Mouse (Mus musculus) E14TG2a.4 (cell line): Measurements from ENCODE around the gene Serpinb9.

Source experiments
- H3K27me3 ChIP-seq: 2 replicates; pipeline ENCODE4 v1.6.1; 2014; ENCODE audit warnings: low read length, control low read depth; ENCODE audit not compliant: insufficient read depth
- H3K36me3 ChIP-seq: 2 replicates; pipeline ENCODE4 v1.6.1; 2014; ENCODE audit warnings: low read length, control low read depth; ENCODE audit not compliant: insufficient read depth
- H3K4me1 ChIP-seq: replicated peaks from 2 replicates; pipeline ENCODE4 v1.6.1; 2014; ENCODE audit warnings: low read depth, low read length, control low read depth
- H3K4me3 ChIP-seq: replicated peaks from 2 replicates; pipeline ENCODE4 v1.5.1; 2014; ENCODE audit warnings: mild to moderate bottlenecking, low read length
- H3K9me3 ChIP-seq: 2 replicates; pipeline ENCODE4 v1.6.1; 2014; ENCODE audit warnings: low read length, control low read depth
- CTCF ChIP-seq: conservative IDR thresholded peaks from 2 replicates; pipeline ENCODE4 v1.5.1; 2014; ENCODE audit warnings: low read length
- NANOG ChIP-seq: IDR thresholded peaks from 2 replicates; pipeline ENCODE4 v1.6.1; 2014; ENCODE audit warnings: borderline replicate concordance, low read length, mixed read lengths
- POU5F1 ChIP-seq: IDR thresholded peaks from 2 replicates; pipeline ENCODE4 v1.6.1; 2014; ENCODE audit warnings: low read length, borderline replicate concordance

Serpinb9 gene

GRCm38 (mm10) chr13:32968353-32968984 is 34.6 kb upstream of the Serpinb9 start:
- 0 out of 2 replicates have a peak, but pooled peaks cover 5% of the 10 kb centered on the region for H3K9me3 ChIP-seq
- H3K4me1 ChIP-seq, result peaks cover 4% of the 10 kb centered on the region
- no peak overlapping the region for H3K4me3 ChIP-seq
- TF ChIP-seq NANOG (no peak), CTCF (no peak), POU5F1 (no peak)
- H3K36me3 ChIP-seq, result no peaks in the 10 kb centered on the region
- no peaks in the 10 kb centered on the region for H3K27me3 ChIP-seq

DNA sequence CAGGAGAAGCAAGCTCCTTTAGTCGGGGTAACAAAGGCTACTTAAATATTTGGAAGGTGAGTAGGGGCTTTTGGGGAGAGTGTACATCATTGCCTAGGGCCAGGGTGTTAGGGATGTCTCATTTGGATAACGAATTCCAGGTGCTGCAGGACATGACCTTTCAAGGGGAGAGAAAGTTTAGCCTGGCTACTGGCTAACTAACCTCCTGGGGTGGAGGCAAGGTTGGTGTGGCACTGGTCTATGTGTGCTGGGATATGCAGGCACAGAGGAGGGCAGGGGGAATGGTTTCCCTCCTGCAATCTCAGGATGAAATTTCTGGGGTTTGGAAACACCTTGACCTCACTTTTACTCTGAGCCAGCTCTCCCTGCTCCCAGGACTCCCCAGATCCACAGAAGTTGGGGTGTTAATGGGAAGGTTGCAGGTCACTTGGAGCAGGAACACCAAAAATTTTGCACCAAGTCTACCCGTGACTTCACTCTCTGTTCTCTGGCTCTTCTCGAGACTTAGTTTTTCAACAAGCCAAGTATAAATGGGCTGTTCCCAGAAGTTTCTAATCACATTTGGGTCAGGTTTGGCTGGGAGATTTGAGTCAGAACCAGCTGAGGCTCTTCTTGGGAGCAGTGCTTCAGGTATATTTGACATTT is 33.9 kb upstream of the Serpinb9 start:
- H3K4me1 ChIP-seq, result peaks cover 4% of the 10 kb centered on the region
- TF ChIP-seq POU5F1 (no peak), CTCF (no peak), NANOG (no peak)
- H3K4me3 ChIP-seq, result no peak overlapping the region
- no peaks in the 10 kb centered on the region for H3K27me3 ChIP-seq
- 0 out of 2 replicates have a peak, but pooled peaks cover 5% of the 10 kb centered on the region for H3K9me3 ChIP-seq
- H3K36me3 ChIP-seq, result no peaks in the 10 kb centered on the region

- Histone ChIP-seq H3K9me3 (0 out of 2 replicates have a peak, but pooled peaks cover 5% of the 10 kb centered on the region), H3K27me3 (no peaks in the 10 kb centered on the region), H3K36me3 (no peaks in the 10 kb centered on the region), H3K4me3 (no peak overlapping the region), H3K4me1 (peaks cover 4% of the 10 kb centered on the region)
- TF ChIP-seq NANOG, result no peak
- TF ChIP-seq CTCF, result no peak
- no peak for TF ChIP-seq POU5F1
Observed at GRCm38 (mm10) chr13:32969641-32970040, 33.4 kb upstream of the Serpinb9 start.

DNA sequence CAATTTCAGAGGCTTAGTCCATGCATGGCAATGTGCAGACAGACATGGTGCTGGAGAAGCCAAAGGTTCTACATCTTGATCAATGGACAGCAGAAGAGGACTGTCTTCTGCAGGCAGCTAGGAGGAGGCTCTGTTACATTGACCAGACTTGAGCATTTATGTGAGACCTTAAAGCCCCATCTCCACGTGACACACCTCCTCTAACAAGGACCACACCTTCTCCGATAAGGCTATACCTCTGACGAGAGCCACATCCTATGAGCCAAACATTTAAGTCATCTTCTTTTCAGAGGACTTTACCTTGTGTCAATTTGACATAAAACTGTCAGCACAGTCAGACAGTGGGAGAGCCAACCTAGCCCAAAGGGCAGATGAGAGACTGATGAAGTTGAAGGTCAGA is 32.3 kb upstream of the Serpinb9 start:
- Histone ChIP-seq H3K27me3 (no peaks in the 10 kb centered on the region), H3K4me3 (no peak overlapping the region), H3K36me3 (no peaks in the 10 kb centered on the region), H3K4me1 (no peaks in the 10 kb centered on the region), H3K9me3 (0 out of 2 replicates have a peak, but pooled peaks cover 5% of the 10 kb centered on the region)
- TF ChIP-seq POU5F1 (no peak), NANOG (no peak), CTCF (no peak)

GRCm38 (mm10) chr13:32974268-32974667 is 28.8 kb upstream of the Serpinb9 start:
- 0 out of 2 replicates have a peak, but pooled peaks cover 2% of the 10 kb centered on the region for H3K9me3 ChIP-seq
- no peaks in the 10 kb centered on the region for H3K36me3 ChIP-seq
- H3K4me1 ChIP-seq, result no peaks in the 10 kb centered on the region
- H3K4me3 ChIP-seq, result no peak overlapping the region
- no peaks in the 10 kb centered on the region for H3K27me3 ChIP-seq
- TF ChIP-seq CTCF (no peak), POU5F1 (no peak), NANOG (no peak)

GRCm38 (mm10) chr13:32974889-32975460 is 28.1 kb upstream of the Serpinb9 start:
- Histone ChIP-seq H3K9me3 (no peaks in the 10 kb centered on the region), H3K36me3 (no peaks in the 10 kb centered on the region), H3K4me1 (no peaks in the 10 kb centered on the region), H3K27me3 (no peaks in the 10 kb centered on the region), H3K4me3 (no peak overlapping the region)
- TF ChIP-seq POU5F1 (no peak), CTCF (no peak), NANOG (no peak)

GRCm38 (mm10) chr13:32975710-32976109 is 27.3 kb upstream of the Serpinb9 start:
- TF ChIP-seq POU5F1, result no peak
- TF ChIP-seq NANOG, result no peak
- no peak for TF ChIP-seq CTCF
- Histone ChIP-seq H3K36me3 (no peaks in the 10 kb centered on the region), H3K4me1 (no peaks in the 10 kb centered on the region), H3K9me3 (no peaks in the 10 kb centered on the region), H3K4me3 (no peak overlapping the region), H3K27me3 (no peaks in the 10 kb centered on the region)

GRCm38 (mm10) chr13:32982556-32983042 is 20.5 kb upstream of the Serpinb9 start:
- Histone ChIP-seq H3K4me1 (no peaks in the 10 kb centered on the region), H3K9me3 (no peaks in the 10 kb centered on the region), H3K27me3 (no peaks in the 10 kb centered on the region), H3K4me3 (no peak overlapping the region), H3K36me3 (no peaks in the 10 kb centered on the region)
- TF ChIP-seq NANOG (no peak), POU5F1 (no peak), CTCF (no peak)

GRCm38 (mm10) chr13:32986256-32986655 is 16.8 kb upstream of the Serpinb9 start:
- Histone ChIP-seq H3K4me3 (no peak overlapping the region), H3K27me3 (no peaks in the 10 kb centered on the region), H3K4me1 (no peaks in the 10 kb centered on the region), H3K36me3 (no peaks in the 10 kb centered on the region), H3K9me3 (no peaks in the 10 kb centered on the region)
- TF ChIP-seq CTCF (no peak), POU5F1 (no peak), NANOG (no peak)
